Mouse (Mus musculus): ENCODE measurements at regions not wholly inside any gene's neighbourhood (a gene's known extent, or its start where the extent isn't known, plus 50 kb on each side); places are given as distances from the start of the nearest gene placed in this dataset.
A peak's percentile ranks its signal among the peaks of the same experiment; 100 is the strongest.

DNA sequence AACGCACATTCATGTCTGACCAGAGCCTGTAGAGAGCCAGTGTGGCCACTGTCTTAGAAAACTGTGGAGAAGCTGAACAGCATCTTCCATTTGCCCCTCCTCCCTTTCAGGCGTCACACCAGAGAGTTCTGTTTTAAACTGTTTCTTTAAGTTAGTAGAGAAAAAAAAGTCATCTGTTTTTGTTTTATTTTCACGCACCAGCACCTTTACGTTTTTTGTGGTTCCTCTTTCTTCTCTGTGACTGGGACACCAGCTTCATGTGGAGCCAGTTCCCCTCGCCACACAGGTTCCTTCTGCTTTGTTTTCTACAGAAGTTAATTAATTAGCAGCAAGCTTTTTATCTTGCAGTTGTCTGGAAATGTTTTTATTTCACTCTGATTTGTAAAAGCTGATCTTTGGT, 69.4 kb upstream of the Nck2 start:
- peak; percentile 58 for DNase-seq (ENCODE audit: low read depth, low spot score)
- H3K4me3 ChIP-seq (ENCODE audit: control insufficient read depth in 1 of 2, insufficient read depth in 1 of 2, low read depth in 2 of 2, low read length in 2 of 2): no peak overlapping the region
- H3K27me3 ChIP-seq (ENCODE audit: control insufficient read depth in 1 of 2, insufficient read depth in 2 of 2, low read length in 2 of 2): no peaks in the 10 kb centered on the region
- no peaks in the 10 kb centered on the region for H3K9me3 ChIP-seq (replicated peaks; ENCODE audit: insufficient read depth, low read length)
- no peaks in the 10 kb centered on the region for H3K36me3 ChIP-seq (ENCODE audit: control insufficient read depth in 1 of 2, insufficient read depth in 2 of 2, low read length in 2 of 2)
- H3K9ac ChIP-seq (ENCODE audit: control insufficient read depth, low read depth, low read length, poor library complexity, severe bottlenecking): no peak overlapping the region
- H3K4me1 ChIP-seq (ENCODE audit: control insufficient read depth in 1 of 2, insufficient read depth in 2 of 2, low read length in 2 of 2): no peaks in the 10 kb centered on the region; a peak in 1 of 4 replicates
- TF ChIP-seq ZNF384 (IDR thresholded peaks at IDR 0.05; ENCODE audit: low read depth, low read length) (peak; percentile 46; the same call in 1 of the 2 replicates), POLR2AphosphoS2 (IDR thresholded peaks at IDR 0.05; ENCODE audit: low read length) (no peak)
- no peaks in the 10 kb centered on the region for H3K79me2 ChIP-seq (ENCODE audit: control insufficient read depth, insufficient read depth, low read length, poor library complexity)
- H3K27ac ChIP-seq (ENCODE audit: control insufficient read depth, low read depth, low read length): no peak overlapping the region

DNA sequence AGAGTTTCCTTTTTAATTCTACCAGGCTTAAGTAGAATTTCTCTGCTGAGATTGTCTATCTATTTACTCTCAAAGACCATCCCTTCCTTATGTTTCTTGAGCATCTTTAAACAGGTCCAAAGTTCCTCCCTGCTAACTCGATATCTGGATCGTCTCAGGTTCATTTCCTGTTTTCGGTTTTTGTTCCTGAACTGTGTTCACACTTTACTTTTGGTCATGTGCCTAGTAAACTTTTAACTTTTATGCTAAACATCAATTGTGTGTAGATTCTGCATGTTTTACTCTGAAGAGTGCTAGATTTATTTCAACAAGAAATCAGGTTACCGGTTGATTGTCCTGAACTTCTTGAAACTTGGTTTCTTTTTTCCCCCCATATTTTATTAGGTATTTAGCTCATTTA, 68.5 kb upstream of the Nck2 start:
- peak; percentile 5 for DNase-seq (ENCODE audit: low read depth, low spot score)
- no peaks in the 10 kb centered on the region for H3K9me3 ChIP-seq (replicated peaks; ENCODE audit: insufficient read depth, low read length)
- H3K79me2 ChIP-seq (ENCODE audit: control insufficient read depth, insufficient read depth, low read length, poor library complexity): no peaks in the 10 kb centered on the region
- H3K27ac ChIP-seq (ENCODE audit: control insufficient read depth, low read depth, low read length): no peak overlapping the region
- H3K27me3 ChIP-seq (ENCODE audit: control insufficient read depth in 1 of 2, insufficient read depth in 2 of 2, low read length in 2 of 2): no peaks in the 10 kb centered on the region
- H3K36me3 ChIP-seq (ENCODE audit: control insufficient read depth in 1 of 2, insufficient read depth in 2 of 2, low read length in 2 of 2): no peaks in the 10 kb centered on the region
- no peak overlapping the region for H3K9ac ChIP-seq (ENCODE audit: control insufficient read depth, low read depth, low read length, poor library complexity, severe bottlenecking)
- no peaks in the 10 kb centered on the region; a peak in 1 of 4 replicates for H3K4me1 ChIP-seq (ENCODE audit: control insufficient read depth in 1 of 2, insufficient read depth in 2 of 2, low read length in 2 of 2)
- TF ChIP-seq NRF1 (IDR thresholded peaks at IDR 0.05; ENCODE audit: insufficient read depth, low read depth, low read length, poor library complexity, severe bottlenecking) (no peak), SMC3 (IDR thresholded peaks at IDR 0.05; ENCODE audit: low read depth, low read length) (no peak), USF2 (IDR thresholded peaks at IDR 0.05; ENCODE audit: borderline replicate concordance in 1 of 2, insufficient read depth in 1 of 2, low read depth in 1 of 2, low read length in 2 of 2) (no peak), RAD21 (IDR thresholded peaks at IDR 0.05; ENCODE audit: low read depth, low read length) (no peak), TBP (IDR thresholded peaks at IDR 0.05; ENCODE audit: low read depth, low read length) (no peak), ZC3H11A (IDR thresholded peaks at IDR 0.05; ENCODE audit: low read depth, low read length) (no peak), ELF1 (IDR thresholded peaks at IDR 0.05; ENCODE audit: low read depth, low read length) (no peak), SIN3A (IDR thresholded peaks at IDR 0.05; ENCODE audit: low read length) (no peak), POLR2A (IDR thresholded peaks at IDR 0.05; ENCODE audit: control insufficient read depth in 1 of 2, insufficient read depth in 1 of 2, low read depth in 1 of 2, low read length in 2 of 2, poor library complexity in 1 of 2) (no peak), KAT2A (conservative IDR thresholded peaks at IDR 0.05; ENCODE audit: low read depth, low read length) (no peak), USF1 (IDR thresholded peaks at IDR 0.05; ENCODE audit: low read depth, low read length) (no peak), MYB (IDR thresholded peaks at IDR 0.05; ENCODE audit: low read depth, low read length) (no peak), ZMIZ1 (IDR thresholded peaks at IDR 0.05; ENCODE audit: low read depth, low read length) (no peak), ETS1 (IDR thresholded peaks at IDR 0.05; ENCODE audit: low read depth, low read length) (no peak), GABPA (IDR thresholded peaks at IDR 0.05; ENCODE audit: low read depth, low read length) (no peak)
- H3K4me3 ChIP-seq (ENCODE audit: control insufficient read depth in 1 of 2, insufficient read depth in 1 of 2, low read depth in 2 of 2, low read length in 2 of 2): no peak overlapping the region
